Mouse (Mus musculus): ENCODE data around the gene Ooep.

Gene Ooep

GRCm38 (mm10) chr9:78378113-78378785, at the start of gene Ooep:
Gene Ooep (minus strand): TSS chr9:78378725.
- peak; percentile 6 to 8 for DNase-seq (ENCODE audit: low spot score in 2 of 2)

- no peak for DNase-seq (ENCODE audit: low spot score in 2 of 2)
Measured at GRCm38 (mm10) chr9:78428185-78428584, 49.7 kb upstream of the Ooep start.

GRCm38 (mm10) chr9:78427362-78427781, 48.8 kb upstream of the Ooep start:
- no peak for DNase-seq (ENCODE audit: low spot score in 2 of 2)

- DNase-seq (ENCODE audit: low spot score in 2 of 2), result no peak
Measured at GRCm38 (mm10) chr9:78401596-78401995, 23.1 kb upstream of the Ooep start.

- no peak for DNase-seq (ENCODE audit: low spot score in 2 of 2)
Measured at GRCm38 (mm10) chr9:78400570-78400969, 22.0 kb upstream of the Ooep start.

- DNase-seq (ENCODE audit: low spot score in 2 of 2), result no peak
Measured at GRCm38 (mm10) chr9:78396517-78396916, 18.0 kb upstream of the Ooep start.

- peak; percentile 11 to 21 for DNase-seq (ENCODE audit: low spot score in 2 of 2)
Measured at GRCm38 (mm10) chr9:78395630-78396351, 17.3 kb upstream of the Ooep start, which contains the start of gene Ddx43. Gene Ddx43 (plus strand): TSS chr9:78395777.

- no peak for DNase-seq (ENCODE audit: low spot score in 2 of 2)
Measured at GRCm38 (mm10) chr9:78395244-78395629, 16.7 kb upstream of the Ooep start.

- DNase-seq (ENCODE audit: low spot score in 2 of 2), result no peak
Measured at GRCm38 (mm10) chr9:78394602-78395001, 16.1 kb upstream of the Ooep start.

- no peak for DNase-seq (ENCODE audit: low spot score in 2 of 2)
Measured at GRCm38 (mm10) chr9:78393741-78394140, 15.2 kb upstream of the Ooep start.

GRCm38 (mm10) chr9:78389981-78390380, 11.5 kb upstream of the Ooep start:
- DNase-seq (ENCODE audit: low spot score in 2 of 2), result no peak

- no peak for DNase-seq (ENCODE audit: low spot score in 2 of 2)
Measured at GRCm38 (mm10) chr9:78386947-78387346, 8.4 kb upstream of the Ooep start.

GRCm38 (mm10) chr9:78385893-78386292, 7.4 kb upstream of the Ooep start:
- no peak for DNase-seq (ENCODE audit: low spot score in 2 of 2)

- DNase-seq (ENCODE audit: low spot score in 2 of 2), result no peak
Measured at GRCm38 (mm10) chr9:78377546-78377945, 979 bp downstream of the Ooep start.

- DNase-seq (ENCODE audit: low spot score in 2 of 2), result no peak
Measured at GRCm38 (mm10) chr9:78375486-78375885, 3.0 kb downstream of the Ooep start.

- no peak for DNase-seq (ENCODE audit: low spot score in 2 of 2)
Measured at GRCm38 (mm10) chr9:78374885-78375389, 3.6 kb downstream of the Ooep start.

GRCm38 (mm10) chr9:78374397-78374796, 4.1 kb downstream of the Ooep start:
- no peak for DNase-seq (ENCODE audit: low spot score in 2 of 2)

GRCm38 (mm10) chr9:78372827-78373504, 5.6 kb downstream of the Ooep start:
- DNase-seq (ENCODE audit: low spot score in 2 of 2), result no peak

- no peak for DNase-seq (ENCODE audit: low spot score in 2 of 2)
Measured at GRCm38 (mm10) chr9:78371441-78371840, 7.1 kb downstream of the Ooep start.

- DNase-seq (ENCODE audit: low spot score in 2 of 2), result no peak
Measured at GRCm38 (mm10) chr9:78369786-78370185, 8.7 kb downstream of the Ooep start.

GRCm38 (mm10) chr9:78369349-78369748, 9.2 kb downstream of the Ooep start:
- DNase-seq (ENCODE audit: low spot score in 2 of 2), result no peak

- DNase-seq (ENCODE audit: low spot score in 2 of 2), result no peak
Measured at GRCm38 (mm10) chr9:78368671-78369293, 9.7 kb downstream of the Ooep start.

Measured in frontal cortex, postnatal 10 days (tissue).